Mouse (Mus musculus): Measurements from ENCODE around the gene Vstm5.
A peak's percentile ranks its signal among the peaks of the same experiment; 100 is the strongest.
"Not testable (repeated sequence)": the region's sequence is repeated elsewhere in the genome, so short reads cannot be mapped to it uniquely, and the experiment has no call there.

Vstm5 gene

DNA sequence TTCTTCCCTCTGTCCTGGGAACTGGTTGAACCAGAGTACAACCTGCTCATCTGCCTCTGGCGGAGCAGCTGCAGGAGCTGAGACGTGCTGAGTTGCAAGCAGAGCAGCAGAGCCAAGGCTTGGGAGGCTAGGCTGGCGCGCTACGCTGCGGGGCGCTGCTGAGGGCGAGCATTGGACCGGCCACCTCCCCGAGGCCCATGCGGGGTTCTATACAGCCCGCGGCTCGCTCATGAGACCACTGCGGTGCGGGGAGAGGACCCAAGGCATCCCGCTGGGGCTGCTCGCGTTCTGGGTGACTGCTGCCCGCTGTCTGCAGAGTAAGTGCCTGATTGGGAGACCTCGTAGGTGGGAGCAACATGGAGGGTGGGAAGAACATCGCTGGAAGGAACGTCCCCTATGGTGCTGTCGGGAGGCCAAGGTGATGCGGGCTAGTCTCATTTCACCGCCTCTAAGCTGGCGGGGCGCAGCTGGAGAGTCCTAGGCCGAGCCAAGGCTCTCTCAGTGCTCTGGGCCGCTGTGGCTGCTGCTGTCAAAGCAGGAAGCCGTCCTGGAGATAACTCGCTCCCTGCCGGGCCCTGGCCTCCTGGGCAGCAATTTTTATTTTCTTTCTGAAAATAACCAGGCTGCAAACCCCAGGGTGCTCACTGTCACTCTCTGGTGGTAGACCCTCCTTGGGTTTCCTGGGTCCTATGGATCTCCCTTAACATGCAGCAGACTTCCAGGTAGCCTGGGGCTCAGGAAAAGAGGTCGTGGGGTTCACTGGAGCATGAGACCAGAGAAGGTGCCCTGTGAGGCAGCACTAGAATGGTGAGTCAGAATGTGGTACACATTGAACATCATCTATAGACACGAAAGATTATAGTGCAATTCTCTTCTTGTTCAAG is at the start of gene Vstm5:
Vstm5 (plus strand) TSS at position 4 of the 884 bp plus-strand sequence.
- peak; percentile 47 for DNase-seq (ENCODE audit: low spot score)

DNA sequence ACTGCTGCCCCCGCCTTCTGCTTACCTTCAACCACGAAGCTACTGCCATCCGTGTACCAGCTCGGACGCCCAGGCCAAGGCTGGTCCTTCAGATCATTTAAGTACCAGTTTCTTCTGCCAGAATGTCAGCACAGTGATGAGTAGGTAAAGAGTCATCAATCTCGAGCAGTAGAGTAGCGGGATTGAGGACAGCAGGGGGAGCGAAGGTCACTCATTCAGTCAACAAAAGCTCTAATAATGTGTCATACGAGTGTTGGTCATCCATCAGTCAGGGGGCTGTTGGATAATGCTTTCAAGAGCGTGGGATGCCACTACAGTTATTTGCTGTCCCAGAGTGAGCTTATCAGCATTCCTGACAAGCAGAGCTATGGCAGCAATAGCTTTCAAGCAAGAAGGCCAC is 44.0 kb upstream of the Vstm5 start:
- DNase-seq (ENCODE audit: low spot score) = not testable (repeated sequence)

DNA sequence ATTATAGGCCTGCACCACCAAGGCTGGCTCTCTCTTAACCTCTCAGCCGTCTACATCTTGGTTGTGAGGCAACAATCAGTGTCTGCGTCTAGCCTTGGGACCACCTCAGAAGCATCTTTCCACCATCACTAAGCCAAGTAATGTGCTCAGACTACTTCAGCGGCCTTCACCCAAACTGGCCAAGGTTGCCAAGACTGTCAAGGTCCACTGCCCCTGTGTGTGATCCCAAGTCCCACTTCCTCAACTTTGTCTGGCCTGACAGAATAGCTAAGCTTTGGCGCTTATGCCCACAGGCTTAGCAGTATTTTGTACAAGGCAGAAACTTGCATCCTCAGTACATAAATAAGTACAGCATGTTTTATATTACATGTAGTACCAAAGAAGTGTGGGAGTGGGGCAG is 32.2 kb upstream of the Vstm5 start:
- no peak for DNase-seq (ENCODE audit: low spot score)

DNA sequence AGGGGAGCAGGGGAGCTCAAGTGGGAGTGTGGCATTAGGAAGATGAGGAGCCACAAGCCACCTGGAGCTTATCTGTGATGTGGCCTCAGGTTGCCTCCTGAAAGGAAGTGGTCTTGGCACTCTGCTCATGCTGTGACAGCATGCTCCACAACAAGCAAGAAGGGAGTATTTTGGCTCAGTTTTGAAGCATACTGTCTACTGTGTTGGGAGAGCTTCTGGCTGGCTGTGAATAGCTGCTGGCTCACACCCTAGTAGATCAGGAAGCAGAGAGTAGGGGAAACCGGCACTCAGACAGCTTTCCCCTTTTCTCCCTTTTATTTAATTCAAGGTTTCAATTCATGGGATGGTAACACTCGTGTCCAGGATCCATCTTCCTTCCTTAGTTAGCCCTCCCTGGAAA is 29.5 kb upstream of the Vstm5 start:
- no peak for DNase-seq (ENCODE audit: low spot score)

DNA sequence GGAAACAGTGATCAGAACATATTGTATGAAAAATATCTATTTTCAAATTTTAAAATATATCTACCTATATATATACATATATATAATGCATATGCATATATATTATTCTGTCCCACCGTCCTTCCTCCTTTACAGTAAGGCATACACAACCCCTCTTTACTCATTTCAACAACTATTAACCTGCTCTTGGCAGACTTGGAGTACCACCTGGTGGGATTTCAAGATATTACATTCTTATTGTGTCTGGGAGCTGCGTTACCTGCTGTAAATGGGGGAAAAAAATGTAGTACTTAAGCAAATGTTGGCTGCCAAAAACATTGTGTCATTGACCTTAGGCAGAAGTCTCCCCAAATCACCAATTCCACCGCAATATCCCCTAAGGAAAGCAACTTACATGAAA is 27.0 kb upstream of the Vstm5 start:
- DNase-seq (ENCODE audit: low spot score) = no peak

DNA sequence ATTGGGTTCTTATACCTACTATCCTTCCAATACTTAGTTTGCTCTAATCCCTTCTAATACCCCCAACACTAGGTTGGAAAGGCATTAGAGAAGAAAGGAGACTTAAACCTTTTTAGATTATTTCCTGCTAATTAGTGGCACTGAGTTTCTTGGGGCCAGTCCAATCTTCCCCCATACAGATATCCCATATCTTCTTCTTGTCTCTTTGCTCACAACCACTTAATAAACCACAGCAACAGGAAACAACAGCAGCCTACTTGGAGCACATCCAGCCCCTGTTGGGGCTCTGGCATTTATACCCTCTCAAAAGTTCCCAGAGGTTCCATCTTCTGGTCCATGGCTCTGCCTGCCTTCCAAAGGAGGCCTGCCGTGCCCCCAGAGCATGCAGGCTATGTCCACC is 25.1 kb upstream of the Vstm5 start:
- no peak for DNase-seq (ENCODE audit: low spot score)

DNA sequence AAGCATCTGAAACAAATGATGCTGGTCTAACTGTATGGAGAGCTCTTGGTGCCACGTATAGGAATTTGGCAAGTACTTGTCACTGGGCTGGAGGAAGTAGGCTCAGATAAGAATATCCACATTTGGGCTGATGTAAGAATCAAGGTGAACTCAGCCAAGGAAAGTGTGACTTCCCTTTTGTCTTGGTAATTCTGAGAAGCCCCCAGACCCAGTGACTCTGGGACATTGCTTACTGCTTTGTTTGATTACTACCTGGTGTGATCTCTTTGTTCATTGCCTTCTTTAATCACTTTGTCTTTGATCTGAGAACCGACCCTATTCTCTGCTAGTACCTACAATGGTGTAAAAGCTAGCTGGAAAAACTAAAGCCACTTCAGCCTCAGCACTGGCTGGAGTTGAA is 13.9 kb upstream of the Vstm5 start:
- no peak for DNase-seq (ENCODE audit: low spot score)

DNA sequence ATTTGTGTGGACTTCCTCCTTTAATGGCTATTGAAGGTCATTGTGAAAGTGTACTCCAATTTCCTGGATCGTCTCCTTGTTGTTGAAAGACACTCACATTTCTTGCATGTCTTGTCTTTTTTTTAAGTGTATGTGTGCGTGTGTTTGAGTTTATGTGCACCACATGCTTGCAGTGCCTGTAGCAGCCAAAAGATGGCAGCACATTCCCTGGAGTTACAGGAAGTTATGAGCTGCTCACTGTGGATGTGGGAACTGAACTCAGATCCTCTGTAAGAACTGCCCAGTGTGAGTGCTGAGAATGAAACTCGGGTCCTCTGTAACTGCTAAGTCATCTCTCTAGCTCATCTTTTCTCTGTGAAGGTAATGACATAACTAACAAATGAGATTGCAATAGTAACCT is 6.4 kb upstream of the Vstm5 start:
- DNase-seq (ENCODE audit: low spot score) = no peak

DNA sequence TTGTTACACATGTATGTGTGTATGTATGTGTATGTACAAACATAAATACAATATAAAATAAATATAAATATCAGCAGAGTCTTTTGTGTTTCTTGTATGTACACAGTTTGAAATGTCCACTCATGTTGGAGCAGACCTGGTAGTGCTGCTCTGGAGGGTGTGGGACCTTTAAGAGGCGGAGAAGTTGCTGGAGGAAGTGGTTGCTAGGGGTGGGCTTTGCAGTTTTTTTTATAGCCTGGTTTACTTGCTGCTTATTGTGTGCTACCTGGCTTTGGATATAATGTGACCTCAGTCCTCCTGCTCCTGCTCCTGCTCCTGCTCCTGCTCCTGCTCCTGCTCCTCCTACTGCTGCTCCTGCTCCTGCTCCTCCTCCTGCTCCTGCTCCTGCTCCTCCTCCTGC is 5.2 kb upstream of the Vstm5 start:
- no peak for DNase-seq (ENCODE audit: low spot score)

DNA sequence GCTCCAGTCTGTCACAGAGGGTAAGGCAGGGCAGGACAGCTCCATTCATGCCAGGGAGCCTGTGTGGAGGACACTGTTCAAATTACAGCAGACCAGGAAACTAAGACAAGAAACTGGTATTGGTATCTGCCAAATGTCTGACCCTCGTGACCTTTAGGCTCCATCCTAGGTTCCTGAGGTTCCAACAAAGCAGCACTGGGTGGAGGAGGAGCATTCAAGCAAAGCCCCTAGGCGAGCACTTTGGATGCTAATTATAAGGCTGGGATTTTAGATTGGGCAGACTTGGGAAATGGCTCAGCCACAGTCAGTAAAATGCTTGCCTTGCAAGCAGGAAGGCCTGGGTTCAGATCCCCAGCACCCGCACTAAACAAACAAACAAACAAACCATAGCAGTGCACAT is 2.9 kb upstream of the Vstm5 start:
- no peak for DNase-seq (ENCODE audit: low spot score)

DNA sequence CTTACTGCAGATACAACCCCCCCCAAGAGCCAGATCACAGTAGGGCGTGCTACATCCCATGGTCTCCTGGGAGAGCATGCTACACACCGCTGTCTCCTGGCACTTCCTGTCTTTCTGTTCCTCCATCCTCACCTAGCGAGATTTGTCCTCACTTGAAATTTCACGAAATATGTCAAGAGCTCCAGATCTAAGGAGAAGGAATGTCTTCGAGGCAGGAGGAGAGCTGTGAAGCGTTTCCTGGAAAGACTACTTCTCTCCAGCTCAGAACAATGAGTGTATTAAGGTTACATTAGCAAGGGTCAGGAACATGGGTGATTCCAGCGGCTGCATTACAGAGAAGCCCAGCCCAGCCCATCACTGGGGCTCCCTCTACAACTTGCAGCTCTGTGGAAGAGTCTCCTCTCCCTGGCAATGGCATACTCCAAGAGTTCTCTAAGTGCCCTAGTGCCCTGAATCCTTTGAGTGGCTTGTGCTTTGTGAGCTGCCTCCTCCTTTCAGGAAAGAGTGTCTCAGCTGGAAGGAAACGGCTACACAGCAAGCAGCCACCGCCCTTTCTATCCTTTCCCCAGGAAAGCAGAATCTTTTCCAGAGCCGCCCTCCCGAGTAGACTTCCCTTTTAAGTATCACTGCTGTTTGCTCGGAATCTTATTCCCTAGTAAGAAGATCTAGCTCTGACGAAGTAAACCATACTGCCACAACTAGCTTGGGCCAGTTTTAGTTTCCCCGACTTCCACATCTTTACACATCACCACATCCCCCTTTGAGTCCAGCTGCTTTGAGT is 1.1 kb upstream of the Vstm5 start:
- no peak for DNase-seq (ENCODE audit: low spot score)

DNA sequence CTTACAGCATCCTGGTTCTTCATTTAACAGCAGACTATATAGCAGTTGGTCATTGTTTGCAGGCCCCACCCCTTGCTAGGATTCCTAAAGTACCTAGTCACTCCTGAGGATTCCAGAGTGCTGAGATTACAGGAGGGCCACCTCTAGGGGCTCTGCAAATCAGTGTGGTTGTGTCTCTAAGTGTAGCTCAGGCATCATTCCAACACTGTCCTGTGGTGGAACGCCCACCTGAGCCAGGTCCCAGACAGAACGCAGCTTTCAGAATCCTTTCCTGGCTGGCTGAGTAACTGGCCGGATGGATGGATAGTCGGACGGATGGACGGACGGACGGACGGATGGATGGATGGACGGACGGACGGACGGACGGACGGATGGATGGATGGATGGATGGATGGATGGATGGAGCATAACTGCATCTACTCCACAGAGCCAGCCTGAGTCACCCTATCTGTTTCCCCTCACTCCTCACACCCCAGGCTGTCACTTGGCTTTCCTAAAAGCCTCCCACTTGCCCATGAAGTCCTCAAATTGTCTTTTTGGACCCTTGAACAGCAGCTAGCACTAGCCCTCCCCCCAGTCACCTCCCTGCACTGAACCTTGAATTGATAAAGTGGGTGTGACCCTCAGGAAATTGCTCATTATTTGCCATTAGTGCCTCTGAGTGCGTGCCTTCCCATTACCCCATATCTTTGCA is 401 bp upstream of the Vstm5 start:
- no peak for DNase-seq (ENCODE audit: low spot score)

DNA sequence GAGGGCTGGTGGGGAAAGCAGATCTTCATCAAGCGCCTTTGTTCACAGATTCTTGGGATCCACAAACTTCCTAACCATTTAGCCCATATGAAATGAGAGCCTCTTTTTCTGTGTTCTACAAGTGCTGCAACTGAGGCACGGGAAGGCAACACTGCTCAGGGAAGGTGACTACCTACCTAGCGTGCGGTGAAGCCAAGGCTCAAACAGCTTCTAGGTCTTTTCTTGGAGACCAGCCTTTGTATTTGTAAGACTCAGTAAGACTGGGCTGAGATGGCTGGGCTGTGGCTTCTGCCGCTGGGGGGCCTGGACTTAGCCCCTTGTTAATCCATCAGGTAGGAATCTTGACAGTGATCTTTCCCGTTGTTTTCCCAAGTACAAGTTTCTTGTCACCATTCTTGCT is 1.2 kb downstream of the Vstm5 start:
- no peak for DNase-seq (ENCODE audit: low spot score)

DNA sequence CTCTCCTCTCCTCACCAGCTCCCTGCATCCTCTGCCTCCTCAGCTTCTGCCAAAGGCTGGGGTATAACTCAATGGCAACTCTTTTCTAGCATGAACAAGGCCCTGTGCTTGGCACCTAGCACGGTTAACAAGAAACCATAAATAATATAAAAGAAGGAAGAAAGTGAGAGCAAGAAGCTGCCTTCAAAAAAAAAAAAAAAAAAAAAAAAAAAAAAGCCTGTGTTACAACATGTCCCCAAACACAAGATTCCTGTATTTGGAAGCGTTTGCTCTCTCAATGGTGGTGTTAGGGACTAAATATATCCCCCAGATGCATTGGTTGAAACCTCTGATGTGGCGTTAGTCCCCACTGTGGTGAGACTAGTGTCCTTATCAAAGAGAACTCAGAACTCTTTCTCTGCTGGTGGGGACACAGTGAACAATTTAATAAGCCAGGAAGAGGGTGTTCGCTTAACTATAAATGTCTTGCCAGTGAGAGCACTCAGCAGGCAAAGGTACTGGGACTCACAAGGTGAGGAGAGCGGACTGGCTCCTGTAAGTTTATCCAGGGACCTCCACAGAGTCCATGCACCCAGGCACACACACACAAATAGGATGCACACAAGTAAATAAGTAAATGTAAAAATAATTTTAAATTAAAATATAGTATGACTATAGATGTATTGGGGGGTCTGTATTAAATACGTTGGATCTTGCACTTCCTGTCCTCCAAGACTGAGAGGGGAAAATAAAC is 2.2 kb downstream of the Vstm5 start:
- no peak for DNase-seq (ENCODE audit: low spot score)

DNA sequence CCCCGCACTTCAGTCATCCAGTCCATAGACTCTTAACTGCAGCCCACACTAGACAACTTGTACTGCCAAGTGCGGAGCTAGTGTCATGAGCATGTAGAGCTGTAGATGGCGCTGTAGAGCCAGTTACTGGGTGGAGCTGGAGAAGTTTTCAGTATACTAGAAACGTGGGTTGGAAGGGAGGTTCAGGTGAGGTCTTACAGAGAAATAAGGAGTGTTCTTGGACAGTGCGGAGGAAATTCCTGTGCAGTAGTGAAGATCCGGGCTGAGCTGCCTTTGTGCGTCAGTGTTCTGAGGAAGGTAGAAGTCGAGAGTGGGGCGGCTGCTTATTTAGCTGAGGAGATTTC is 2.7 kb downstream of the Vstm5 start:
- DNase-seq (ENCODE audit: low spot score) = peak; percentile 79

DNA sequence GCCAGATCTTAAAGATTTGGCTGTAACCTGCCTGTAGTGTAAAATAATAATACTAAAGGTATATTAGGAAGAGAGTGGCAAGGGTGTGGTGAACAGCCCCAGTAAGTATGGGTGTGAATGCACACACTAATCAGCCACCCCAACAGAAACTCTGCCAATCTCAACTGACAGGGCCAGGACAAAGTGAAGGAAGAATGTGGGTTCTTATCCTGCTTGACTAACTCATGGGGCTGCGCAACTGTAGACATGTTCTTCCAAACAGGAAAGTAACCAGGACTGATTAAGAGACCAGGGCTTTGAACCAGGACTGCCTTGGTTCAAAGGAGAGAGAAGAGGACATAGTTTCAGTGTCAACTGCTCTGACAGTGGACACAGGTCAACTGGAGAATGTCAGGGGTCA is 3.3 kb downstream of the Vstm5 start:
- no peak for DNase-seq (ENCODE audit: low spot score)

DNA sequence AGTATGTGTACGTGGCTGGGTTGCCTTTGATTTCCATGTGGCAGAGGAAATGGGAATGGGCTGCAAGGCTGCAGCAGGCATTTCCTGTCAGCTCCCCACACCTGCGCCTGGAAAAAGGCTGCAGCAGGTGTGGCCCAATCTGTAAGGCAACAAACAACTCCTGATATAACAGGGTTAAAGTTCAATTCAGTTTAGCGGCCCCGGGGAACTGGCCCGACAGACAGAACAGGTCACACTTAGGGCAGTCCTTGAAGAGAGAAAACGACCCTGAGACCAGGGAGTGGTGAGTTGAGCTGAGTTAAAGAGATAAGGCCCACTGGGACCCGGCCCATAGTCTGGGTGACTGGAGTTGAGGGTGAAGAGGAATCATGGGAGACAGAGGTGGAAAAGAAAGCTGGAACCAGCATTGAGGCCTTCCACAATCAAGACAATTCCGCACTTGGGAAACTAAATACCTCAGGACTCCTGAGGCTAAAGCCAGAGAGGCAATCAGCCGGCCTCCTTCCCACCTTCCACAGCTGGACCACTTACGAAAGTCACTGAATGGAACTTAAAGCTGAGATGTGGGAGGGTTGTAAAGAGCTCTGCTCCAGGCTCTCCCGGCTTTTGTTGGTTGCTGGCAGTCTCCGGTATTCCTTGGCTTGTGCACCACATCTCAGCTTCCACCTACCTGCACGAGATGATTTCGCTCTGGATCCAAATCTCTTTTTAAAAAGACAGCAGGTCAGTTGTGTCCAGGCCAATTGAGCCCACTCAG is 6.7 kb downstream of the Vstm5 start:
- DNase-seq (ENCODE audit: low spot score) = peak; percentile 86

DNA sequence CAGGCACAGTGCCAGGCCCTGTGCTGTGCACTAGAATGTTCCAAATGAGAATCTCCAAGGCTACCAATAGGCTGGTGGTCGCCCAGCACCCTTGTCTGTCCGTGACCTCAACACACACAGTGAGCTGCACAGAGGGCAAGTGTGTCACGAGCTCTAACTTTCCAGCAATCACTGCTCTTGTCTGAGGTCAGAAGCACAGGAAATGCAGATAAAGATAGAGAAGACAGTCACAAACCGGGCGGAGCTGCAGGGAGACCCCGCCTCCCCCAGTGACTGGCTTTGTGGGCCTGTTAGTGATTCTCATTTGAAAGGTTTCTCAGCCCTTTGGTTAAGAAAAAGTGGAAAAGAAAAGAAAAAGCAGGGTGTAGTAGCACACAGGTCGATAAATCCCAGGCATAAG is 11.5 kb downstream of the Vstm5 start:
- peak; percentile 80 for DNase-seq (ENCODE audit: low spot score)

DNA sequence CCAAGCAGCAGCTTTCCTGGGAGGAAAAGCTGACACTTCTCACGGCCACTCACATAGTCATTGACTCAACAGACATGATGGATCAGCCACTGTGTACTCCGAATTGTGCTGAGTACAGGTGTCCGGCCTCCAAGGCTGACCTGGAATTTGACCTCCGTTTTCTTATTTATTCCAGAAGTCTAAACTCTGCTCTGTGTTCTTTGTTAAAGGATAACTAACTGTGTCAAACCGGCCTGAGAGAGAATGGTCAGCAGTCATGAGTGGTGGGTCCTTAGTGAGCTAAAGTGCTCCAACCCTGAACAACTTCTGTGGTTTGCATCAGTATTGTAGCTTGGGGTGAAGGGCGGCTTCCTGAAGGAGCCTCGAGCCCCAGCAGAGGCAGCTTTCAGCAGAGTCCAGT is 13.4 kb downstream of the Vstm5 start:
- peak; percentile 83 for DNase-seq (ENCODE audit: low spot score)

DNA sequence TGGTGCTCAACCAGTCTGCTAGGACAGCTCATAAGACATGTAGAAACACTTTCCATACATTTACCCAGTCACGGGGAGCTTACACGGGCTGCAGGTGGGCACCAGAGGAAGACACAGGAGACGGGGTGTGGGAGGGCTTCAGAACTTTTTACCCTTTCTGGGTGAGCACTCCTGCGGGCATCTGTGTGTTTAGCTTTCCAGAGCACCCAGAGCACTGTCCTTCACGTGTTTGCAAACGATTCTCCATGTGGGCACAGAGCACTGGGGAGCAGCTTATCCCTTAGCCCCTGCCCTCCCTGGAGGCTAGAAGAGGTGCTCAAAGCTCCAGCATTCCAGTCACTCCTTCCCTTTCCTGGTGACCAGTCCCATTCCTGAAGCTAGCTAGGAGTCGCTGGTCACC is 15.7 kb downstream of the Vstm5 start:
- no peak for DNase-seq (ENCODE audit: low spot score)

DNA sequence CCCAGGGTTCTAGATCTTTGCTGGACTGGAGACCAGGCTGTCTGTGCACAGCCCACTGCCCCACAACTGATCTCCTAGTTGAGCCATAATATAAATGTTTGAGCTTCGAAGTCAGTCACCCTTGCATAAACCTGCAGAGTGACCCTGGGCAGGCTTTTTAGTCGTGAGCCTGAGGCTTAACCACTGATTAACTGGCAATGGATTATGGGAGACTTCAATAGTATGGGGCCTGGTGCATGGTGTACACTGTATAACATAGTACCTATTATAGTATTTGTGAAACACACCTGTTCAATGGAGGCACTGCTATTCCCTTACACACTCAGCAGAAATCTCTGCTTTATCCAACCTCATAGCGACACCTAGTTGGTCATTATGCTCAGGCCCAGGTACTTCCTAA is 17.4 kb downstream of the Vstm5 start:
- no peak for DNase-seq (ENCODE audit: low spot score)

DNA sequence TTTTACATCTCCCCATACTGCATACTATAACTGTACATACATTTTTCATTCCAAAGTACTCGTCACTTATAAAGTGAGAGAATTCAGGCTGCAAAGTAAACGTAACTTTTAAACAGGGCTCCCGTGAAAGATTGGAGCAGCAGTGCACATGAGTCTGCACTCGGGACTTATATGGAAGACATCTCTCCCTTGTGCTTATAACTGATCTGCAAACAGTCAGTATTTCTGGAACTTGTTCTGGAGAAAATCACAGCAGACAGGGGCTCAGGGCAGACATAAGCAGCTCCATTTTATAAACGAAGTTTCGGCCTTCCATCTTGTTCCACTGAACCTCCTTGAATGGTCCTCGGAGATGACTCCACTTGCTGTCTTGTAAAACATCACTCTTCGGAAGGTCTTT is 23.1 kb downstream of the Vstm5 start:
- no peak for DNase-seq (ENCODE audit: low spot score)

Data from yolk sac, embryonic 10.5 days (tissue).